Mouse (Mus musculus) G1E-ER4 (cell line): ENCODE results near the gene Pdcd7. TPM values are rescaled to one million over a fixed set of nuclear protein-coding genes. Genes with fewer than 3 reads are reported as not detected.

ENCODE experiments used
- GATA1 ChIP-seq: IDR thresholded peaks from one replicate; pipeline ENCODE4 v1.8.0; 2012; ENCODE audit warnings: low read length, inconsistent platforms
- polyA plus RNA-seq: library from polyadenylated mRNA; stranded (reverse); fragments of >175 nt; gene quantifications from 2 replicates; pipeline ENCODE4 v1.2.3, GENCODE M21; 2012

The Pdcd7 gene
- polyA plus RNA-seq, 1 experiment = 42.2 TPM

- no peak for TF ChIP-seq GATA1
Measured at GRCm38 (mm10) chr9:65346476-65347111, 690 bp downstream of the Pdcd7 start.

- TF ChIP-seq GATA1 = no peak
Measured at GRCm38 (mm10) chr9:65347112-65347850, 1.4 kb downstream of the Pdcd7 start.

GRCm38 (mm10) chr9:65353251-65353650 lies 7.3 kb downstream of the Pdcd7 start:
- TF ChIP-seq GATA1 = no peak

- TF ChIP-seq GATA1 = no peak
Measured at GRCm38 (mm10) chr9:65356561-65356960, 10.7 kb downstream of the Pdcd7 start.

GRCm38 (mm10) chr9:65356971-65357370 lies 11.1 kb downstream of the Pdcd7 start:
- no peak for TF ChIP-seq GATA1

- TF ChIP-seq GATA1 = no peak
Measured at GRCm38 (mm10) chr9:65358956-65359480, 13.1 kb downstream of the Pdcd7 start.

- no peak for TF ChIP-seq GATA1
Measured at GRCm38 (mm10) chr9:65360641-65361448, 14.9 kb downstream of the Pdcd7 start, which contains the start of gene Ubap1l. TSS of gene Ubap1l (plus strand) at chr9:65361041.

- no peak for TF ChIP-seq GATA1
Measured at GRCm38 (mm10) chr9:65363684-65364083, 17.8 kb downstream of the Pdcd7 start.

GRCm38 (mm10) chr9:65365721-65366120 lies 19.8 kb downstream of the Pdcd7 start:
- TF ChIP-seq GATA1 = no peak

- no peak for TF ChIP-seq GATA1
Measured at GRCm38 (mm10) chr9:65371756-65372155, 25.9 kb downstream of the Pdcd7 start.

- no peak for TF ChIP-seq GATA1
Measured at GRCm38 (mm10) chr9:65372449-65372848, 26.5 kb downstream of the Pdcd7 start.

GRCm38 (mm10) chr9:65374468-65375162 lies 28.7 kb downstream of the Pdcd7 start:
- TF ChIP-seq GATA1 = no peak

- TF ChIP-seq GATA1 = no peak
Measured at GRCm38 (mm10) chr9:65375163-65375934, 29.4 kb downstream of the Pdcd7 start.

GRCm38 (mm10) chr9:65381017-65381590 lies 35.2 kb downstream of the Pdcd7 start:
- TF ChIP-seq GATA1 = no peak
